Mouse (Mus musculus): ENCODE data around the gene Srgap2. TPM values are rescaled to one million over a fixed set of nuclear protein-coding genes. Genes with fewer than 3 reads are reported as not detected.
A peak's percentile ranks its signal among the peaks of the same experiment; 100 is the strongest.

Srgap2 gene
- polyA plus RNA-seq, 1 experiment from 2014 or later: 24.5 TPM

DNA sequence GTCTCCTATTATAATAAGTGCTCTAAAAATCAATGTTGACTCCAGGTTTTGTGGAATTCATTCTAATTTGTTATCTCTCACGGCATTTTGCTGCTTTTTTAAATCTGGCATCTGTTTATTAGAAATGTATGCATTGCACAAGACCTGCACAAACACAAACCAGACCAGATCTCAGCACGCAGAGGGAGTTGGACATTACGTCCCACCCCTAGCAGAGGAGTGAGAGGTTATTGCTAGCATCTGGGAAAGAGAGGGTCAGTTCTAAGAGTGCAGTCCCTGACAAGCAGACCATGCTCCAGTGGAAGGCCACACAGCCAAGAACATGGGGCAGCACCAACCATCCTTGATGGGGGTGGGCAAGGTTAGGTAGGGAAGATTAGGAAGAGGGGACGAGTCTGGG lies 242.5 kb downstream of the Srgap2 start:
- 0 out of 2 replicates have a peak, but pooled peaks cover 5% of the 10 kb centered on the region for H3K4me1 ChIP-seq (ENCODE audit: control insufficient read depth, insufficient read depth, low read length)
- no peak for ATAC-seq (ENCODE audit: insufficient number of reproducible peaks, insufficient read depth, low FRiP score, low read depth)
- WGBS: 64% methylated on average over 4 of the region's 4 CpGs

GRCm38 (mm10) chr1:131284167-131284566 lies 243.0 kb downstream of the Srgap2 start:
- Histone ChIP-seq H3K9me3 (ENCODE audit: control insufficient read depth, low read depth, low read length) (no peaks in the 10 kb centered on the region), H3K27me3 (ENCODE audit: control insufficient read depth, insufficient read depth, low read length) (no peaks in the 10 kb centered on the region), H3K4me3 (ENCODE audit: low read depth, low read length) (no peak overlapping the region), H3K4me2 (replicated peaks; ENCODE audit: low read depth, low read length) (no peak overlapping the region), H3K9ac (replicated peaks; ENCODE audit: low read depth, low read length) (no peak overlapping the region), H3K4me1 (ENCODE audit: control insufficient read depth, insufficient read depth, low read length) (0 out of 2 replicates have a peak, but pooled peaks cover 9% of the 10 kb centered on the region), H3K36me3 (ENCODE audit: control insufficient read depth, insufficient read depth, low read length) (peaks cover 4% of the 10 kb centered on the region; the same call in 1 of the 2 replicates), H3K27ac (ENCODE audit: low read length) (no peak overlapping the region)
- no peak for ATAC-seq (ENCODE audit: insufficient number of reproducible peaks, insufficient read depth, low FRiP score, low read depth)
- 87% methylated on average over 1 of the region's 1 CpGs for WGBS

More for the DNA sequence above, 242.5 kb downstream of the Srgap2 start:
- Histone ChIP-seq H3K36me3 (ENCODE audit: control insufficient read depth, insufficient read depth, low read length) (peaks cover 7% of the 10 kb centered on the region), H3K9ac (replicated peaks; ENCODE audit: low read depth, low read length) (no peak overlapping the region), H3K4me3 (ENCODE audit: low read depth, low read length) (no peak overlapping the region), H3K9me3 (ENCODE audit: control insufficient read depth, low read depth, low read length) (no peaks in the 10 kb centered on the region), H3K27ac (ENCODE audit: low read length) (no peak overlapping the region), H3K4me2 (replicated peaks; ENCODE audit: low read depth, low read length) (no peak overlapping the region), H3K27me3 (ENCODE audit: control insufficient read depth, insufficient read depth, low read length) (no peaks in the 10 kb centered on the region)

DNA sequence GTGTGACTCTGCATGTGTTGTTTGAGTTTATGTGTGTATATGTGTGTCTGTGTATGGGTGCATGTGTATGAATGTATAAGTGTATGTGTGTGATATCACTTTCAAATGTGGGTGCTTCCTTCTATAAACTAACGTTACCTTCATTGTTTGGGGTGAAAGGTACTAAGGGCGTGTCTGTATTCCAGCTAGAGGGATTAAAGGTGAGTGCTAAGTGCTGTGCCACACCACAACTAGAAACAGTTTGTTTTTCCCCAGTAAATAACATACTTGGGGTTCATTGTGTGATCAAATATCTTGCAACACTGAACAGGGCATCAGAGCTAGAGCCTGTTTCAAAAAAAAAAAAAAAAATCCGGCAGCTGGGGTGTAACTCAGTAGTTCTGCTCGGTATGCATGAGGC lies 245.4 kb downstream of the Srgap2 start:
- H3K4me3 ChIP-seq (ENCODE audit: low read depth, low read length): no peak overlapping the region
- 48% methylated on average over 4 of the region's 4 CpGs for WGBS
- no peaks in the 10 kb centered on the region for H3K36me3 ChIP-seq (ENCODE audit: control insufficient read depth, insufficient read depth, low read length)
- no peak for ATAC-seq (ENCODE audit: insufficient number of reproducible peaks, insufficient read depth, low FRiP score, low read depth)
- H3K4me1 ChIP-seq (ENCODE audit: control insufficient read depth, insufficient read depth, low read length): 0 out of 2 replicates have a peak, but pooled peaks cover 9% of the 10 kb centered on the region
- no peaks in the 10 kb centered on the region for H3K9me3 ChIP-seq (ENCODE audit: control insufficient read depth, low read depth, low read length)
- no peak overlapping the region for H3K4me2 ChIP-seq (replicated peaks; ENCODE audit: low read depth, low read length)
- no peaks in the 10 kb centered on the region for H3K27me3 ChIP-seq (ENCODE audit: control insufficient read depth, insufficient read depth, low read length)
- no peak overlapping the region for H3K27ac ChIP-seq (ENCODE audit: low read length)
- no peak overlapping the region for H3K9ac ChIP-seq (replicated peaks; ENCODE audit: low read depth, low read length)

DNA sequence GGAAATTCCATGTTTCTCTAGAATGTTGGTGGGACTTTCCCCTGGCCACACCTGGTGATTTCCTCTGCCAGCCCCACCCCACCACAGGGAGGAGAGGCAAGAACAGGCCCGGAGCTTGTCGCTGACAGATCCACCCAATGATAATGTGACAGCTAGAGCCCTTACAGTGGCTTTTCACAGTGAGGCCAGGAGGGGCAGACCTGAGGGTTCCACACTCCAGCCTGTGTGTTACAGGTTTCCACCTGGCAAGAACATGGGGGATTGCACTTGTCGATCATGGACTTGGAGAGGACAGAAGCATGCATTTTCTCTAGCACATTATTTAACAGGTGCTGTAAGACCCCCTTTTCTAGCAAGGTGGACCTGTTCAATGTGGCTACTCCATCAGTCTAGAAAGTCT lies 246.9 kb downstream of the Srgap2 start:
- WGBS: 51% methylated on average over 3 of the region's 3 CpGs
- Histone ChIP-seq H3K4me1 (ENCODE audit: control insufficient read depth, insufficient read depth, low read length) (0 out of 2 replicates have a peak, but pooled peaks cover 9% of the 10 kb centered on the region), H3K27ac (ENCODE audit: low read length) (no peak overlapping the region), H3K27me3 (ENCODE audit: control insufficient read depth, insufficient read depth, low read length) (no peaks in the 10 kb centered on the region), H3K36me3 (ENCODE audit: control insufficient read depth, insufficient read depth, low read length) (no peaks in the 10 kb centered on the region), H3K4me2 (replicated peaks; ENCODE audit: low read depth, low read length) (0 out of 2 replicates have a peak overlapping the region, but pooled peaks have one; percentile 60), H3K4me3 (ENCODE audit: low read depth, low read length) (no peak overlapping the region), H3K9ac (replicated peaks; ENCODE audit: low read depth, low read length) (no peak overlapping the region), H3K9me3 (ENCODE audit: control insufficient read depth, low read depth, low read length) (no peaks in the 10 kb centered on the region)
- 0 out of 2 replicates have a peak, but pooled peaks have one; percentile 39 for ATAC-seq (ENCODE audit: insufficient number of reproducible peaks, insufficient read depth, low FRiP score, low read depth)

GRCm38 (mm10) chr1:131279456-131279776 lies 247.7 kb downstream of the Srgap2 start, which contains the start of gene Ikbke:
Gene Ikbke (minus strand): TSS chr1:131279606.
- H3K4me2 ChIP-seq (replicated peaks; ENCODE audit: low read depth, low read length): peak within 1 kb of the TSS; percentile 60
- 0 out of 2 replicates have a peak, but pooled peaks cover 9% of the 10 kb centered on the region for H3K4me1 ChIP-seq (ENCODE audit: control insufficient read depth, insufficient read depth, low read length)
- H3K36me3 ChIP-seq (ENCODE audit: control insufficient read depth, insufficient read depth, low read length): no peaks in the 10 kb centered on the region
- H3K9ac ChIP-seq (replicated peaks; ENCODE audit: low read depth, low read length): peak within 1 kb of the TSS; percentile 36; the same call in 1 of the 2 replicates
- no peaks in the 10 kb centered on the region for H3K27me3 ChIP-seq (ENCODE audit: control insufficient read depth, insufficient read depth, low read length)
- no peak; the same call in 1 of the 2 replicates for ATAC-seq (ENCODE audit: insufficient number of reproducible peaks, insufficient read depth, low FRiP score, low read depth)
- H3K9me3 ChIP-seq (ENCODE audit: control insufficient read depth, low read depth, low read length): no peaks in the 10 kb centered on the region
- 23% methylated on average over 4 of the region's 4 CpGs for WGBS
- peak within 1 kb of the TSS; percentile 13; the same call in 1 of the 2 replicates for H3K27ac ChIP-seq (ENCODE audit: low read length)
- H3K4me3 ChIP-seq (ENCODE audit: low read depth, low read length): peak within 1 kb of the TSS; percentile 34

GRCm38 (mm10) chr1:131278606-131279455 lies 248.3 kb downstream of the Srgap2 start:
- H3K27ac ChIP-seq (ENCODE audit: low read length): peak overlapping the region; percentile 13; the same call in 1 of the 2 replicates
- H3K9me3 ChIP-seq (ENCODE audit: control insufficient read depth, low read depth, low read length): no peaks in the 10 kb centered on the region
- peak overlapping the region; percentile 34 for H3K4me3 ChIP-seq (ENCODE audit: low read depth, low read length)
- no peak for ATAC-seq (ENCODE audit: insufficient number of reproducible peaks, insufficient read depth, low FRiP score, low read depth)
- no peaks in the 10 kb centered on the region for H3K36me3 ChIP-seq (ENCODE audit: control insufficient read depth, insufficient read depth, low read length)
- whole genome bisulfite sequencing: 31% methylated on average over 8 of the region's 8 CpGs
- no peaks in the 10 kb centered on the region for H3K27me3 ChIP-seq (ENCODE audit: control insufficient read depth, insufficient read depth, low read length)
- H3K4me2 ChIP-seq (replicated peaks; ENCODE audit: low read depth, low read length): peak overlapping the region; percentile 60
- 0 out of 2 replicates have a peak, but pooled peaks cover 9% of the 10 kb centered on the region for H3K4me1 ChIP-seq (ENCODE audit: control insufficient read depth, insufficient read depth, low read length)
- peak overlapping the region; percentile 36; the same call in 1 of the 2 replicates for H3K9ac ChIP-seq (replicated peaks; ENCODE audit: low read depth, low read length)

- H3K36me3 ChIP-seq (ENCODE audit: control insufficient read depth, insufficient read depth, low read length): no peaks in the 10 kb centered on the region
- H3K4me2 ChIP-seq (replicated peaks; ENCODE audit: low read depth, low read length): no peak overlapping the region
- H3K9me3 ChIP-seq (ENCODE audit: control insufficient read depth, low read depth, low read length): no peaks in the 10 kb centered on the region
- H3K27me3 ChIP-seq (ENCODE audit: control insufficient read depth, insufficient read depth, low read length): no peaks in the 10 kb centered on the region
- H3K4me3 ChIP-seq (ENCODE audit: low read depth, low read length): no peak overlapping the region
- no peak for ATAC-seq (ENCODE audit: insufficient number of reproducible peaks, insufficient read depth, low FRiP score, low read depth)
- H3K4me1 ChIP-seq (ENCODE audit: control insufficient read depth, insufficient read depth, low read length): 0 out of 2 replicates have a peak, but pooled peaks cover 9% of the 10 kb centered on the region
- no peak overlapping the region for H3K9ac ChIP-seq (replicated peaks; ENCODE audit: low read depth, low read length)
- H3K27ac ChIP-seq (ENCODE audit: low read length): no peak overlapping the region
These were observed 250.3 kb downstream of the Srgap2 start for GRCm38 (mm10) chr1:131276831-131277230.

GRCm38 (mm10) chr1:131275577-131275976 lies 251.6 kb downstream of the Srgap2 start:
- Histone ChIP-seq H3K36me3 (ENCODE audit: control insufficient read depth, insufficient read depth, low read length) (no peaks in the 10 kb centered on the region), H3K27me3 (ENCODE audit: control insufficient read depth, insufficient read depth, low read length) (no peaks in the 10 kb centered on the region), H3K4me1 (ENCODE audit: control insufficient read depth, insufficient read depth, low read length) (0 out of 2 replicates have a peak, but pooled peaks cover 9% of the 10 kb centered on the region), H3K27ac (ENCODE audit: low read length) (no peak overlapping the region), H3K9ac (replicated peaks; ENCODE audit: low read depth, low read length) (no peak overlapping the region), H3K9me3 (ENCODE audit: control insufficient read depth, low read depth, low read length) (no peaks in the 10 kb centered on the region), H3K4me2 (replicated peaks; ENCODE audit: low read depth, low read length) (no peak overlapping the region), H3K4me3 (ENCODE audit: low read depth, low read length) (no peak overlapping the region)
- WGBS: 68% methylated on average over 14 of the region's 14 CpGs
- no peak for ATAC-seq (ENCODE audit: insufficient number of reproducible peaks, insufficient read depth, low FRiP score, low read depth)

Measured in stomach, embryonic 14.5 days (tissue).